Mouse (Mus musculus): Measurements from ENCODE around the gene Amt. TPM values are rescaled to one million over a fixed set of nuclear protein-coding genes. Genes with fewer than 3 reads are reported as not detected.
A peak's percentile ranks its signal among the peaks of the same experiment; 100 is the strongest.

Gene Amt
- total RNA-seq, 2 experiments from 2014 or later: 0.19 to 1.8 TPM

GRCm38 (mm10) chr9:108325811-108326210 is 29.2 kb downstream of the Amt start:
- ATAC-seq (replicated peaks; ENCODE audit: poor library complexity, severe bottlenecking): no peak

- ATAC-seq (replicated peaks; ENCODE audit: poor library complexity, severe bottlenecking): no peak
Measured at GRCm38 (mm10) chr9:108337848-108338550, 41.3 kb downstream of the Amt start.

GRCm38 (mm10) chr9:108338551-108338885 is 41.9 kb downstream of the Amt start:
- no peak for ATAC-seq (replicated peaks; ENCODE audit: poor library complexity, severe bottlenecking)

- ATAC-seq (replicated peaks; ENCODE audit: poor library complexity, severe bottlenecking): peak; percentile 71
Measured at GRCm38 (mm10) chr9:108338886-108339781, 42.5 kb downstream of the Amt start, which contains the start of gene Gpx1. Gene Gpx1 (plus strand): TSS chr9:108338903.

GRCm38 (mm10) chr9:108339886-108340257 is 43.2 kb downstream of the Amt start:
- ATAC-seq (replicated peaks; ENCODE audit: poor library complexity, severe bottlenecking): no peak

GRCm38 (mm10) chr9:108340258-108341138 is 43.8 kb downstream of the Amt start:
- ATAC-seq (replicated peaks; ENCODE audit: poor library complexity, severe bottlenecking): peak; percentile 43

- ATAC-seq (replicated peaks; ENCODE audit: poor library complexity, severe bottlenecking): no peak
Measured at GRCm38 (mm10) chr9:108341139-108341475, 44.5 kb downstream of the Amt start.

GRCm38 (mm10) chr9:108341801-108342200 is 45.1 kb downstream of the Amt start:
- no peak for ATAC-seq (replicated peaks; ENCODE audit: poor library complexity, severe bottlenecking)

GRCm38 (mm10) chr9:108342301-108342831 is 45.7 kb downstream of the Amt start:
- peak; percentile 20 for ATAC-seq (replicated peaks; ENCODE audit: poor library complexity, severe bottlenecking)

- ATAC-seq (replicated peaks; ENCODE audit: poor library complexity, severe bottlenecking): no peak
Measured at GRCm38 (mm10) chr9:108343331-108343730, 46.7 kb downstream of the Amt start.

- no peak for ATAC-seq (replicated peaks; ENCODE audit: poor library complexity, severe bottlenecking)
Measured at GRCm38 (mm10) chr9:108343835-108344234, 47.2 kb downstream of the Amt start.

GRCm38 (mm10) chr9:108344471-108344870 is 47.8 kb downstream of the Amt start:
- ATAC-seq (replicated peaks; ENCODE audit: poor library complexity, severe bottlenecking): no peak

- no peak for ATAC-seq (replicated peaks; ENCODE audit: poor library complexity, severe bottlenecking)
Measured at GRCm38 (mm10) chr9:108347024-108347423, 50.4 kb downstream of the Amt start.

- peak; percentile 86 for ATAC-seq (replicated peaks; ENCODE audit: poor library complexity, severe bottlenecking)
Measured at GRCm38 (mm10) chr9:108347540-108348289, 51.1 kb downstream of the Amt start, which contains the start of gene Usp4. Gene Usp4 (plus strand): TSS chr9:108347853.

- ATAC-seq (replicated peaks; ENCODE audit: poor library complexity, severe bottlenecking): no peak
Measured at GRCm38 (mm10) chr9:108348290-108348680, 51.6 kb downstream of the Amt start.

- ATAC-seq (replicated peaks; ENCODE audit: poor library complexity, severe bottlenecking): no peak
Measured at GRCm38 (mm10) chr9:108349727-108350126, 53.1 kb downstream of the Amt start.

All from granulocyte monocyte progenitor cell, adult 5-6 weeks (primary cell).